In the genomic region with DNA sequence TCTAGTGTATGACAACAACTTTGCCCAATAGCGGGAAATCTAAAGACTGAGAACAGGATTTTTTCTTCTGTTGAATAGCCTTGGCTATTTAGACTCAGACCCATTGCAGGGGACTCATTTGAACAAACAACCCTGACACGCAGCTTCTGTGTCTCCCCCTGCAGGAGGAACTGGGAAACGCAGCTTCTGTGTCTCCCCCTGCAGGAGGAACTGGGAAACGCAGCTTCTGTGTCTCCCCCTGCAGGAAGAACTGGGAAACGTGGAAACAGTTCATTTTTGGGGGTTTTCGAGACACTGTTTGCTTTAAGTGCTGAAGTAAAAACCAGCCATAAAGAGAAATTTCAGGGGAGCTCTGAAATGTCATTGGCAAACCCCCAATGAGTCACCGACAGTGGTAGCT, we compare ENCODE assay signal across 12 mouse cellular contexts.
DNase-seq lines count a peak whose midpoint lies in the region; ATAC-seq and TF ChIP-seq lines count a peak whose summit lies in the region.
"Had no signal": no experiment of that assay in that cellular context is flagged by ENCODE, and none has a peak within 500 bp of the region (broad histone marks: within the 10 kb centered on the region; RNA-seq: fewer than 3 reads in every experiment).

No protein-coding gene starts in this region.

- H3K9me3 ChIP-seq in forebrain, postnatal 0 days (ENCODE audit: low read length) = no peaks in the 10 kb centered on the region
- no peaks in the 10 kb centered on the region for H3K9me3 ChIP-seq in forebrain, embryonic 11.5 days (ENCODE audit: control insufficient read depth, low read length)
- H3K9me3 ChIP-seq in lung, embryonic 14.5 days (ENCODE audit: low read depth, low read length) = no peaks in the 10 kb centered on the region
- H3K9me3 ChIP-seq: embryonic facial prominence, embryonic 10.5 days; kidney, embryonic 15.5 days; neural tube, embryonic 13.5 days had no signal

- H3K36me3 ChIP-seq in forebrain, postnatal 0 days (ENCODE audit: insufficient read depth) = no peaks in the 10 kb centered on the region
- H3K36me3 ChIP-seq in forebrain, embryonic 11.5 days (ENCODE audit: control insufficient read depth, insufficient read depth, low read length) = no peaks in the 10 kb centered on the region
- no peaks in the 10 kb centered on the region for H3K36me3 ChIP-seq in lung, embryonic 14.5 days (ENCODE audit: insufficient read depth)
- H3K36me3 ChIP-seq: G1E; kidney, embryonic 15.5 days; neural tube, embryonic 13.5 days had no signal

- H3K9ac ChIP-seq in forebrain, postnatal 0 days = no peak overlapping the region
- no peak overlapping the region for H3K9ac ChIP-seq in forebrain, embryonic 11.5 days (ENCODE audit: low read length)
- H3K9ac ChIP-seq in lung, embryonic 14.5 days = no peak overlapping the region
- H3K9ac ChIP-seq: kidney, embryonic 15.5 days; neural tube, embryonic 13.5 days had no signal

- H3K4me2 ChIP-seq in forebrain, postnatal 0 days (ENCODE audit: low read depth) = no peak overlapping the region
- no peak overlapping the region for H3K4me2 ChIP-seq in forebrain, embryonic 11.5 days (ENCODE audit: low read depth, low read length, severe bottlenecking)
- H3K4me2 ChIP-seq in lung, embryonic 14.5 days = no peak overlapping the region
- H3K4me2 ChIP-seq: kidney, embryonic 15.5 days; neural tube, embryonic 13.5 days had no signal

- peaks cover 15% of the 10 kb centered on the region for H3K4me1 ChIP-seq in forebrain, postnatal 0 days (ENCODE audit: insufficient read depth)
- H3K4me1 ChIP-seq in forebrain, embryonic 11.5 days (replicated peaks; ENCODE audit: control insufficient read depth, insufficient read depth, low read length) = peaks cover 3% of the 10 kb centered on the region; the same call in 1 of the 2 replicates
- H3K4me1 ChIP-seq in lung, embryonic 14.5 days (ENCODE audit: insufficient read depth) = no peaks in the 10 kb centered on the region
- peaks cover 26% of the 10 kb centered on the region for H3K4me1 ChIP-seq in olfactory bulb, adult 2 months (ENCODE audit: control insufficient read depth, insufficient read depth, low read length)

- 77% methylated on average over 7 of the region's 7 CpGs for WGBS in forebrain, postnatal 0 days
- 81% methylated on average over 7 of the region's 7 CpGs for WGBS in forebrain, embryonic 11.5 days
- 73% methylated on average over 7 of the region's 7 CpGs for WGBS in lung, embryonic 14.5 days
- WGBS in olfactory bulb, adult 2 months = 70% methylated on average over 7 of the region's 7 CpGs

- no peak for TF ChIP-seq POLR2A in olfactory bulb, adult 2 months (IDR thresholded peaks at IDR 0.05; ENCODE audit: insufficient read depth, low read depth, low read length)

- peak; percentile 92 for TF ChIP-seq CTCF in forebrain, postnatal 0 days (IDR thresholded peaks at IDR 0.05; ENCODE audit: low read depth)
- peak; percentile 90 for TF ChIP-seq CTCF in lung, embryonic 14.5 days (IDR thresholded peaks at IDR 0.05; ENCODE audit: low read depth)
- TF ChIP-seq CTCF in olfactory bulb, adult 2 months (IDR thresholded peaks at IDR 0.05; ENCODE audit: insufficient read depth, low read depth, low read length) = peak; percentile 78

- H3K27ac ChIP-seq in forebrain, postnatal 0 days (ENCODE audit: low read depth, low read length) = no peak overlapping the region
- no peak overlapping the region for H3K27ac ChIP-seq in forebrain, embryonic 11.5 days (ENCODE audit: low read depth, low read length)
- no peak overlapping the region for H3K27ac ChIP-seq in lung, embryonic 14.5 days (ENCODE audit: low read depth)
- no peak overlapping the region for H3K27ac ChIP-seq in olfactory bulb, adult 2 months (ENCODE audit: insufficient read depth, low read depth, low read length)
- H3K27ac ChIP-seq: embryonic facial prominence, embryonic 10.5 days; kidney, embryonic 15.5 days; neural tube, embryonic 13.5 days had no signal

- H3K4me3 ChIP-seq in forebrain, postnatal 0 days (ENCODE audit: low read depth, low read length) = no peak overlapping the region
- H3K4me3 ChIP-seq in forebrain, embryonic 11.5 days (ENCODE audit: low read depth, low read length) = no peak overlapping the region
- no peak overlapping the region for H3K4me3 ChIP-seq in lung, embryonic 14.5 days (ENCODE audit: low read depth, low read length)
- H3K4me3 ChIP-seq in olfactory bulb, adult 2 months (ENCODE audit: insufficient read depth, low read depth, low read length) = no peak overlapping the region
- H3K4me3 ChIP-seq: embryonic facial prominence, embryonic 10.5 days; kidney, embryonic 15.5 days; neural tube, embryonic 13.5 days had no signal

- ATAC-seq in forebrain, postnatal 0 days = no peak
- no peak for ATAC-seq in forebrain, embryonic 11.5 days (replicated peaks; ENCODE audit: low FRiP score)
- no peak for ATAC-seq in lung, embryonic 14.5 days (ENCODE audit: insufficient read depth)

- no peaks in the 10 kb centered on the region for H3K27me3 ChIP-seq in forebrain, postnatal 0 days (ENCODE audit: insufficient read depth, low read length)
- H3K27me3 ChIP-seq in forebrain, embryonic 11.5 days (ENCODE audit: control insufficient read depth, insufficient read depth, low read length) = no peaks in the 10 kb centered on the region
- no peaks in the 10 kb centered on the region for H3K27me3 ChIP-seq in lung, embryonic 14.5 days (ENCODE audit: insufficient read depth, low read length)
- H3K27me3 ChIP-seq: kidney, embryonic 15.5 days; neural tube, embryonic 13.5 days had no signal

- no peak for DNase-seq in forebrain, postnatal 0 days
- no peak for DNase-seq in forebrain, embryonic 11.5 days (ENCODE audit: low spot score)
- DNase-seq in lung, embryonic 14.5 days = no peak
- DNase-seq in lung, postnatal 36 days = no peak
- peak; percentile 28 for DNase-seq in T-cell, adult 2 months (ENCODE audit: low spot score)
- DNase-seq in right cerebral cortex, adult 2 months (ENCODE audit: low spot score in 2 of 2) = no peak
- no peak for DNase-seq in layer of hippocampus, postnatal 25 days (ENCODE audit: extremely low spot score in 1 of 2, low spot score in 1 of 2)
